Mouse (Mus musculus): ENCODE results near the gene Jsrp1.

GRCm38 (mm10) chr10:80857848-80858247 lies 44.5 kb upstream of the Jsrp1 start:
- TF ChIP-seq POLR2A (IDR thresholded peaks at IDR 0.05; ENCODE audit: insufficient read length, low read depth) (no peak), POLR2AphosphoS2 (IDR thresholded peaks at IDR 0.05; ENCODE audit: insufficient read length, low read depth) (no peak), MAX (IDR thresholded peaks at IDR 0.05; ENCODE audit: low read depth) (no peak)

Data from myocyte (in vitro differentiated cells).